Mouse (Mus musculus) adrenal gland, adult 10 weeks (tissue): ENCODE data around the gene Ccr6. TPM values are rescaled to one million over a fixed set of nuclear protein-coding genes. Genes with fewer than 3 reads are reported as not detected.

Experiments
- polyA plus RNA-seq: library from polyadenylated mRNA; stranded (reverse); fragments of 350-450 nt; fragmentation: Illumina TruSeq; extraction: RNeasy Lipid Tissue Mini Kit (QIAGEN cat#74804); gene quantifications from one replicate; pipeline ENCODE4 v1.2.3, GENCODE M21; 2014; ENCODE audit warnings: low read depth, low replicate concordance

Ccr6 gene
- polyA plus RNA-seq = not detected

GRCm38 (mm10) chr17:8235743-8236142, at the start of gene Ccr6:
TSS of gene Ccr6 (plus strand) at chr17:8236043.

GRCm38 (mm10) chr17:8282821-8283525, 47.1 kb downstream of the Ccr6 start, which contains the start of gene Mpc1:
TSS of gene Mpc1 (plus strand) at chr17:8282904.

Other genes starting within 250 kb of the Ccr6 start
- not detected for gene Gm49673, start 88.3 kb upstream of the Ccr6 start, polyA plus RNA-seq
- 31.8 TPM for gene Rnaset2a, start 87.9 kb upstream of the Ccr6 start, polyA plus RNA-seq
- gene Fgfr1op, start 70.5 kb upstream of the Ccr6 start, polyA plus RNA-seq = 40.4 TPM
- 632 TPM for gene Mpc1, start 46.9 kb downstream of the Ccr6 start, polyA plus RNA-seq
- 60.4 TPM for gene Sft2d1, start 75.1 kb downstream of the Ccr6 start, polyA plus RNA-seq
- gene Prr18, start 101.4 kb downstream of the Ccr6 start, polyA plus RNA-seq = not detected
- not detected for gene T2, start 119.9 kb downstream of the Ccr6 start, polyA plus RNA-seq
- not detected for gene T, start 198.4 kb downstream of the Ccr6 start, polyA plus RNA-seq